Mouse (Mus musculus): ENCODE data around the gene Krt39. TPM values are rescaled to one million over a fixed set of nuclear protein-coding genes. Genes with fewer than 3 reads are reported as not detected.
A peak's percentile ranks its signal among the peaks of the same experiment; 100 is the strongest.

Gene Krt39
- polyA plus RNA-seq, 1 experiment from 2014 or later = not detected

DNA sequence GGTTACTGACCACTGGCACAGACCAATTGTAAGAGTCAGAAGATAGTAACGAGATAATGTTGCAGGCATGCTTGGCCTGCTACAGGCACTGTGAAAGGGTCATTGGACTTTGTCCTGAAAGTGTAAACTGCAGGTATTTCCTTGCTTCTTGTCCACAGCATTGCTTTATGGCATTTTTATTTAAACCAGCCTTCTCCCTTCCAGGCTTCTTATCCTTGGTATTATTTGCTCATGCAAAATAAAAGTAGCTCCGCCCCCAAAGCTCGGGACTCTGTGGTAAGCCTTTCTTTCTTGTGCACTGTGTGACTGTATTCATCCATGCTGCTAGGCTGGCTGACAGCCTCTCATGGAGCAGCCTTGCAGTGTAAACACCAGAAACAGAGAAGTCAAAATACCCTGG is 31.9 kb downstream of the Krt39 start:
- Histone ChIP-seq H3K36me3 (ENCODE audit: control insufficient read depth, insufficient read depth, low read length) (no peaks in the 10 kb centered on the region), H3K4me2 (ENCODE audit: low read depth, low read length) (peak overlapping the region; percentile 14; the same call in 1 of the 2 replicates), H3K27ac (ENCODE audit: low read length) (peak overlapping the region; percentile 88), H3K9me3 (ENCODE audit: control insufficient read depth, low read length) (no peaks in the 10 kb centered on the region), H3K9ac (ENCODE audit: low read depth, low read length) (no peak overlapping the region), H3K4me3 (ENCODE audit: low read length) (no peak overlapping the region), H3K4me1 (ENCODE audit: control insufficient read depth, insufficient read depth, low read length) (peaks cover 19% of the 10 kb centered on the region), H3K27me3 (replicated peaks; ENCODE audit: control insufficient read depth, insufficient read depth, low read length) (no peaks in the 10 kb centered on the region)
- 39% methylated on average over 3 of the region's 3 CpGs for WGBS
- ATAC-seq = peak; percentile 79

- Histone ChIP-seq H3K27me3 (replicated peaks; ENCODE audit: control insufficient read depth, insufficient read depth, low read length) (no peaks in the 10 kb centered on the region), H3K36me3 (ENCODE audit: control insufficient read depth, insufficient read depth, low read length) (no peaks in the 10 kb centered on the region), H3K27ac (ENCODE audit: low read length) (no peak overlapping the region), H3K9ac (ENCODE audit: low read depth, low read length) (no peak overlapping the region), H3K4me1 (ENCODE audit: control insufficient read depth, insufficient read depth, low read length) (0 out of 2 replicates have a peak, but pooled peaks cover 2% of the 10 kb centered on the region), H3K9me3 (ENCODE audit: control insufficient read depth, low read length) (no peaks in the 10 kb centered on the region), H3K4me3 (ENCODE audit: low read length) (no peak overlapping the region), H3K4me2 (ENCODE audit: low read depth, low read length) (no peak overlapping the region)
- 73% methylated on average over 3 of the region's 3 CpGs for WGBS
- ATAC-seq = no peak
Measured at GRCm38 (mm10) chr11:99474981-99475380, 46.2 kb downstream of the Krt39 start.

- 55% methylated on average over 6 of the region's 6 CpGs for WGBS
- no peak overlapping the region for H3K4me3 ChIP-seq (ENCODE audit: low read length)
- 0 out of 2 replicates have a peak, but pooled peaks cover 2% of the 10 kb centered on the region for H3K4me1 ChIP-seq (ENCODE audit: control insufficient read depth, insufficient read depth, low read length)
- H3K36me3 ChIP-seq (ENCODE audit: control insufficient read depth, insufficient read depth, low read length) = no peaks in the 10 kb centered on the region
- no peak overlapping the region for H3K9ac ChIP-seq (ENCODE audit: low read depth, low read length)
- H3K4me2 ChIP-seq (ENCODE audit: low read depth, low read length) = no peak overlapping the region
- no peaks in the 10 kb centered on the region for H3K27me3 ChIP-seq (replicated peaks; ENCODE audit: control insufficient read depth, insufficient read depth, low read length)
- no peaks in the 10 kb centered on the region for H3K9me3 ChIP-seq (ENCODE audit: control insufficient read depth, low read length)
- ATAC-seq = peak; percentile 83
- no peak overlapping the region for H3K27ac ChIP-seq (ENCODE audit: low read length)
Measured at GRCm38 (mm10) chr11:99473433-99473832, 47.7 kb downstream of the Krt39 start.

- no peak for ATAC-seq
- Histone ChIP-seq H3K27me3 (replicated peaks; ENCODE audit: control insufficient read depth, insufficient read depth, low read length) (no peaks in the 10 kb centered on the region), H3K4me2 (ENCODE audit: low read depth, low read length) (no peak overlapping the region)
Measured at GRCm38 (mm10) chr11:99472405-99472804, 48.7 kb downstream of the Krt39 start.

GRCm38 (mm10) chr11:99471946-99472345 is 49.2 kb downstream of the Krt39 start:
- H3K4me3 ChIP-seq (ENCODE audit: low read length) = no peak overlapping the region

More at GRCm38 (mm10) chr11:99472405-99472804, 48.7 kb downstream of the Krt39 start:
- Histone ChIP-seq H3K27ac (ENCODE audit: low read length) (no peak overlapping the region), H3K4me1 (ENCODE audit: control insufficient read depth, insufficient read depth, low read length) (0 out of 2 replicates have a peak, but pooled peaks cover 2% of the 10 kb centered on the region), H3K9ac (ENCODE audit: low read depth, low read length) (no peak overlapping the region), H3K4me3 (ENCODE audit: low read length) (no peak overlapping the region), H3K9me3 (ENCODE audit: control insufficient read depth, low read length) (no peaks in the 10 kb centered on the region), H3K36me3 (ENCODE audit: control insufficient read depth, insufficient read depth, low read length) (no peaks in the 10 kb centered on the region)
- 74% methylated on average over 4 of the region's 4 CpGs for WGBS

DNA sequence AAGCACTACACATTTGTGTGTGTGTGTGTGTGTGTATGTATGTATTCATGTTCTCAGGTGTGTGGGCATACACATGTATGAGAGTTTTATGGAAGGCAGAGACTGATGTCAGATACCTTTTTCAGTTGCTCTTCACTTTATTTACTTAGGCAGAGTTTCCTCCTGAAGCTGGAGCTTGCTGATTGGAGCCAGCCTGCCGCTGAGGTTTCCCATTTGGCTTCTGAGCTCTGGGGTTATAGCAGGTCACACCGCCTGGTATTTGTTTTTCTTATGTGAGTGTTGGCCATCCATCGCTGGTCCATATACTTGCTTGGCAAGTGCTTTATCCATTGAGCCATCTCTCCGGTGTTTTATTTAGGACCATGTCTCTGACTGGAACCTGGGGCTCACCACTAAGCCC is 51.9 kb downstream of the Krt39 start:
- H3K36me3 ChIP-seq (ENCODE audit: control insufficient read depth, insufficient read depth, low read length) = no peaks in the 10 kb centered on the region
- H3K27me3 ChIP-seq (replicated peaks; ENCODE audit: control insufficient read depth, insufficient read depth, low read length) = no peaks in the 10 kb centered on the region
- H3K4me2 ChIP-seq (ENCODE audit: low read depth, low read length) = no peak overlapping the region
- H3K27ac ChIP-seq (ENCODE audit: low read length) = no peak overlapping the region
- H3K4me3 ChIP-seq (ENCODE audit: low read length) = no peak overlapping the region
- H3K9me3 ChIP-seq (ENCODE audit: control insufficient read depth, low read length) = no peaks in the 10 kb centered on the region
- H3K9ac ChIP-seq (ENCODE audit: low read depth, low read length) = no peak overlapping the region
- H3K4me1 ChIP-seq (ENCODE audit: control insufficient read depth, insufficient read depth, low read length) = 0 out of 2 replicates have a peak, but pooled peaks cover 2% of the 10 kb centered on the region
- no peak for ATAC-seq
- WGBS = 38% methylated on average over 4 of the region's 4 CpGs

More at GRCm38 (mm10) chr11:99471946-99472345, 49.2 kb downstream of the Krt39 start:
- Histone ChIP-seq H3K27ac (ENCODE audit: low read length) (no peak overlapping the region), H3K9ac (ENCODE audit: low read depth, low read length) (no peak overlapping the region), H3K27me3 (replicated peaks; ENCODE audit: control insufficient read depth, insufficient read depth, low read length) (no peaks in the 10 kb centered on the region), H3K9me3 (ENCODE audit: control insufficient read depth, low read length) (no peaks in the 10 kb centered on the region), H3K36me3 (ENCODE audit: control insufficient read depth, insufficient read depth, low read length) (no peaks in the 10 kb centered on the region), H3K4me2 (ENCODE audit: low read depth, low read length) (no peak overlapping the region), H3K4me1 (ENCODE audit: control insufficient read depth, insufficient read depth, low read length) (0 out of 2 replicates have a peak, but pooled peaks cover 2% of the 10 kb centered on the region)
- 79% methylated on average over 6 of the region's 6 CpGs for WGBS
- ATAC-seq = 0 out of 2 replicates have a peak, but pooled peaks have one; percentile 40

- H3K4me3 ChIP-seq (ENCODE audit: low read length) = no peak overlapping the region
- no peak for ATAC-seq
- WGBS = 60% methylated on average over 11 of the region's 11 CpGs
- no peaks in the 10 kb centered on the region for H3K36me3 ChIP-seq (ENCODE audit: control insufficient read depth, insufficient read depth, low read length)
- no peak overlapping the region for H3K27ac ChIP-seq (ENCODE audit: low read length)
- H3K9me3 ChIP-seq (ENCODE audit: control insufficient read depth, low read length) = no peaks in the 10 kb centered on the region
- H3K4me2 ChIP-seq (ENCODE audit: low read depth, low read length) = no peak overlapping the region
- no peak overlapping the region for H3K9ac ChIP-seq (ENCODE audit: low read depth, low read length)
- 0 out of 2 replicates have a peak, but pooled peaks cover 2% of the 10 kb centered on the region for H3K4me1 ChIP-seq (ENCODE audit: control insufficient read depth, insufficient read depth, low read length)
- H3K27me3 ChIP-seq (replicated peaks; ENCODE audit: control insufficient read depth, insufficient read depth, low read length) = no peaks in the 10 kb centered on the region
Measured at GRCm38 (mm10) chr11:99468566-99468965, 52.6 kb downstream of the Krt39 start.

DNA sequence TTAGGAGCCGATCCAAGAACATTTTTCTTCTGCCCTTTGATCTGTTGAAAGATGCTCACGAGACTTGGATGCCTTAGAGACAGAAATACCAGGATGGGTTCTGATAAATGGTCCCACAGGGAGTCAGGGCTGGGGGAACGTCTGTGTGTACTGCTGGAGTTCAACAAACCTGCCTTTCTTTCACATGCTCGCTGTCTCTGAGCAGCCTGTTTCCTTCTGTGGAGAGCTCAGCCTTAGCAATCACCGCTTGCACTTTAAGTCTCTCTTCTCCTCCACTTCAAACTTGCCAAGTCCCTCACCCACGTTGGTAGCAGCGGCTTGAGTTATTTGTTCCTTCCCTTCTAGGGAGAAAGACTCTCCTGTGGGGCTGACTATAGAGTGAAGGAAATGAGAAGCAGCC is 54.8 kb downstream of the Krt39 start:
- H3K9me3 ChIP-seq (ENCODE audit: control insufficient read depth, low read length) = no peaks in the 10 kb centered on the region
- no peak for ATAC-seq
- H3K4me2 ChIP-seq (ENCODE audit: low read depth, low read length) = no peak overlapping the region
- H3K27ac ChIP-seq (ENCODE audit: low read length) = peak overlapping the region; percentile 30; the same call in 1 of the 2 replicates
- H3K9ac ChIP-seq (ENCODE audit: low read depth, low read length) = 0 out of 2 replicates have a peak overlapping the region, but pooled peaks have one; percentile 20
- H3K4me1 ChIP-seq (ENCODE audit: control insufficient read depth, insufficient read depth, low read length) = peaks cover 6% of the 10 kb centered on the region; the same call in 1 of the 2 replicates
- 26% methylated on average over 7 of the region's 7 CpGs for WGBS
- H3K4me3 ChIP-seq (ENCODE audit: low read length) = no peak overlapping the region
- no peaks in the 10 kb centered on the region for H3K36me3 ChIP-seq (ENCODE audit: control insufficient read depth, insufficient read depth, low read length)
- no peaks in the 10 kb centered on the region for H3K27me3 ChIP-seq (replicated peaks; ENCODE audit: control insufficient read depth, insufficient read depth, low read length)

DNA sequence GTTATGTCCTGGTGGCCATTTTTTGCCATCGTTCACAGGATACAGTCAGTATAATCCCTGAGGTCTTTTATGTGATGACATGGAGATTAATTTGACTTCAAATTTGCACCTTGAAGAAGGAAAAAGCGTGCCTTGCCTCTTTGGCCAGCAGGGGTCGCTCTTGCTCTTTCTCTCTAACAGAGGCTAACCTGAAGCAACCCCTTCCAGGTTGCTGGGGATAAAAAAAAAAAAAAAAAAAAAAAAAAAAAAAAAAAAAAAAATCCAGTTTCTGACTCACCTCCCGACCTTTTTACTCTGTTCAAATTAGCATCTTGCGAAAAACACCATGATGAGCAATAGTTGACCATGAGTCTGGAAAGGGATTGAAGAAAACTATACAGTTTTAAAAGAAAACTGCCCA is 56.3 kb downstream of the Krt39 start:
- WGBS = 4% methylated on average over 5 of the region's 5 CpGs
- Histone ChIP-seq H3K9ac (ENCODE audit: low read depth, low read length) (no peak overlapping the region), H3K9me3 (ENCODE audit: control insufficient read depth, low read length) (no peaks in the 10 kb centered on the region), H3K4me3 (ENCODE audit: low read length) (no peak overlapping the region), H3K36me3 (ENCODE audit: control insufficient read depth, insufficient read depth, low read length) (no peaks in the 10 kb centered on the region), H3K4me1 (ENCODE audit: control insufficient read depth, insufficient read depth, low read length) (peaks cover 6% of the 10 kb centered on the region; the same call in 1 of the 2 replicates), H3K27ac (ENCODE audit: low read length) (no peak overlapping the region), H3K4me2 (ENCODE audit: low read depth, low read length) (no peak overlapping the region), H3K27me3 (replicated peaks; ENCODE audit: control insufficient read depth, insufficient read depth, low read length) (no peaks in the 10 kb centered on the region)
- no peak for ATAC-seq
